Mouse (Mus musculus) C2C12 (cell line): ENCODE results near the gene Fam131c.

ENCODE experiments used
- CTCF ChIP-seq: IDR thresholded peaks from one replicate; pipeline ENCODE4 v1.5.1; 2011; ENCODE audit not compliant: control insufficient read depth, insufficient read depth, insufficient read length
- MAX ChIP-seq: IDR thresholded peaks from one replicate; pipeline ENCODE4 v1.6.1; 2011; ENCODE audit warnings: mild to moderate bottlenecking, control low read depth
- MYOD1 ChIP-seq: IDR thresholded peaks from one replicate; pipeline ENCODE4 v1.6.1; 2011; ENCODE audit warnings: low read depth; ENCODE audit not compliant: control insufficient read depth, insufficient read length
- MYOG ChIP-seq: IDR thresholded peaks from one replicate; pipeline ENCODE4 v1.6.1; 2011; ENCODE audit not compliant: control insufficient read depth, insufficient read length; ENCODE audit errors: extremely low read depth
- USF1 ChIP-seq: IDR thresholded peaks from one replicate; pipeline ENCODE4 v1.6.1; 2011; ENCODE audit warnings: low read depth, mild to moderate bottlenecking, control low read depth, moderate library complexity

DNA sequence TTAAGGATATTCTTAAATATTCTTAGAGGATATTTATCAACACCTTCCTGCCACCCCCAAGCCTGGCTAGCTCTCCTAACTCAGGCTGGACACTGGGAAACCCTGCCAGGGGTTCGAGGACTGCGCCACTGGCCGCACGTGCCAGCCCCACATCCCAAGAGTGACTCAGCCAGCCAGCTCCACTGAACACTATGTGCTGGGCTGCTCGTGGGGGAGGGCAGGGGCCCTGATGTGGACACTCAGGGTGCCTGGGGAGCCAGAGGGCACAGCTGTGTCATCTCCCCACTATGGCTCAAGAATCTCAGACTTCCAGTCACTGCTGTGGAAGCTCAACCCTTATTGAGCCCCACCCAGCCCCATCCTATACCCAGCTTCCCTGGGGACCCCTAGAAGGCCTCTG lies 55.3 kb downstream of the Fam131c start:
- TF ChIP-seq USF1 (peak; percentile 27), CTCF (no peak), MAX (peak; percentile 86), MYOG (no peak), MYOD1 (peak; percentile 56)
